Mouse (Mus musculus): Measurements from ENCODE around the gene Palm2. TPM values are rescaled to one million over a fixed set of nuclear protein-coding genes. Genes with fewer than 3 reads are reported as not detected.

Gene Palm2
- polyA plus RNA-seq, 1 experiment: not detected

DNA sequence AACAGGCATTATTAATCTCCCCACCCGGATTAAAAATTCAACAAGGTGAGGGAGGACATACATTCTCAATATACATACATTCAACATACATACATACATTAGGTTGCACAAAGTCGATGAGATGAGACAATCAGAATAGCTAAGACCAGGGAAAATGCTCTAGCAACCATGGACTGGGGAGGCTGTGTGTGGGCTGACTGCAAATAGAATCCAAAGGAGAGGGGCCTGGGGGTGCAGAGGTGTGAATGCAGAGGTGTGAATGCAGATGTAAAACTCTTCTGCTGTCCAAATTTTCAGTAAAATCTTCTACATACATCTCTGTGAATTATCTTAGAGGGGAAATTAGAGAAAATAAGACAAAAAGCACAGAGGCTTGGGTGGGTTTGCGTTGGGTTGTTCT lies 253.5 kb downstream of the Palm2 start:
- no peak for TF ChIP-seq CTCF (IDR thresholded peaks at IDR 0.05; ENCODE audit: control insufficient read depth, insufficient read depth, low read length)
- no peak for TF ChIP-seq POLR2A (IDR thresholded peaks at IDR 0.05; ENCODE audit: borderline replicate concordance, control insufficient read depth, low read depth, low read length)
- Histone ChIP-seq H3K4me1 (ENCODE audit: control insufficient read depth, insufficient read depth, low read length) (no peaks in the 10 kb centered on the region; the same call in none of the 2 replicates), H3K27ac (ENCODE audit: control insufficient read depth, insufficient read depth, low read depth, low read length, poor library complexity) (no peak overlapping the region), H3K4me3 (replicated peaks; ENCODE audit: control insufficient read depth, low read depth, low read length) (no peak overlapping the region)
- 68% methylated on average over 3 of the region's 3 CpGs for WGBS

DNA sequence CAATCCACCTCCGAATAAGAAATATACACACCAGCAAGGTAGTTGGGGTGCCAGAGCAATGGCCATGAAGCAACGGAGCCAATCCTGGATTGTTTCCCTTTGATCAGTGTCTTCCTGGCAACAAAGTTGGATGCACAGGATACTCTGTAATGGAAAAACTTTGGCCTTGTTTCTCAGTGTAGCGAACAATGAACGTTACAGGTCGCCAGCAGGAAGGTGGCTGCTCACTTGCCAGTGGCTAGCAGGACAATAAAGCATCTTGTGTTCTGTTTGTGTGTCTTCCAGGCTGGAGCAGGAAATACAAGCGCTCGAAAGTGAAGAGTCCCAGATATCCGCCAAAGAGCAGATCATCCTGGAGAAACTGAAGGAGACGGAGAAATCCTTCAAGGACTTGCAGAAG lies 254.1 kb downstream of the Palm2 start:
- H3K27ac ChIP-seq (ENCODE audit: control insufficient read depth, insufficient read depth, low read depth, low read length, poor library complexity): no peak overlapping the region
- no peak overlapping the region for H3K4me3 ChIP-seq (replicated peaks; ENCODE audit: control insufficient read depth, low read depth, low read length)
- TF ChIP-seq CTCF (IDR thresholded peaks at IDR 0.05; ENCODE audit: control insufficient read depth, insufficient read depth, low read length) (no peak), POLR2A (IDR thresholded peaks at IDR 0.05; ENCODE audit: borderline replicate concordance, control insufficient read depth, low read depth, low read length) (no peak)
- WGBS: 80% methylated on average over 9 of the region's 9 CpGs
- no peaks in the 10 kb centered on the region; the same call in 1 of the 2 replicates for H3K4me1 ChIP-seq (ENCODE audit: control insufficient read depth, insufficient read depth, low read length)

DNA sequence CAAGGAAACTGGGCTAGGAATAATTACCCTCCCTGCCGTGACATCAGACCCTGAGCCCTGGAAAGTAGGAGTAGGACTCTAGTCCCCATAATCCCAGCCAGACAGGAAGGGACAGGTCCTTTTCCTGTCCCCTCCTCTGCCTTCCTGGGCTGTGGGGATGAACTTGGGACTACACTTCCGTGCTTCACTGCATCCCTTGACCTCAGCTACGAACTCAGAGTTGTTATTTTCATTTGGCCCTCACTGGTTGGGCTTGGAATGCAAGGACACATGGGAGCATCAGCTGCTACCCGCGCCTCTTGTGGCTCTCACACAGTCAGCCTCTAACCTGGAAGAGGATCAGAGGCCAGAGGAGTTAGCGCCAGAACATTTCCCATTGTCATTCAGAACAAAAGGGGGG lies 256.0 kb downstream of the Palm2 start:
- 76% methylated on average over 6 of the region's 6 CpGs for WGBS
- H3K4me1 ChIP-seq (ENCODE audit: control insufficient read depth, insufficient read depth, low read length): no peaks in the 10 kb centered on the region
- H3K27ac ChIP-seq (ENCODE audit: control insufficient read depth, insufficient read depth, low read depth, low read length, poor library complexity): no peak overlapping the region
- no peak; the same call in 1 of the 2 replicates for TF ChIP-seq CTCF (IDR thresholded peaks at IDR 0.05; ENCODE audit: control insufficient read depth, insufficient read depth, low read length)
- TF ChIP-seq POLR2A (IDR thresholded peaks at IDR 0.05; ENCODE audit: borderline replicate concordance, control insufficient read depth, low read depth, low read length): no peak
- H3K4me3 ChIP-seq (replicated peaks; ENCODE audit: control insufficient read depth, low read depth, low read length): no peak overlapping the region

DNA sequence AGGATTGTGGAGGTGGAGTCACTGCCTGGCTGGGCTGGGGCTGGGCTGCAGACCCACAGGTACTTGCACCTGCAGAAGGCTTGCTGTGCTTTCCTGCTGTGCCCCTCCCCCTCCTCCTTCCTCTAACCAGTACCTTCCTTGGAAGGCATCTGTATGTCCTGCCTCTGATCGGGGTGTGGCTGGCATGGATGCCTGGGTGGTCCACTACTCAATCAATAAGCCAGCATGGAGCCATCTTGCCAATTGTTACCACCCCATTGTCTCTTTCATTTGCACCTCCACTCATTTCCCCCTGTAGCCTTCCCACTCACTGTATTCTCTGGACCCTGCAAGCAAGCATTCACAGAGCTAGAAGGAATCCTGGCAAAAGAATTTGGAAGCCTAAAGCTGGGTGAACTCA lies 256.8 kb downstream of the Palm2 start:
- TF ChIP-seq POLR2A (IDR thresholded peaks at IDR 0.05; ENCODE audit: borderline replicate concordance, control insufficient read depth, low read depth, low read length): no peak
- TF ChIP-seq CTCF (IDR thresholded peaks at IDR 0.05; ENCODE audit: control insufficient read depth, insufficient read depth, low read length): no peak
- Histone ChIP-seq H3K27ac (ENCODE audit: control insufficient read depth, insufficient read depth, low read depth, low read length, poor library complexity) (no peak overlapping the region), H3K4me3 (replicated peaks; ENCODE audit: control insufficient read depth, low read depth, low read length) (no peak overlapping the region), H3K4me1 (ENCODE audit: control insufficient read depth, insufficient read depth, low read length) (no peaks in the 10 kb centered on the region)
- 81% methylated on average over 1 of the region's 1 CpGs for WGBS

DNA sequence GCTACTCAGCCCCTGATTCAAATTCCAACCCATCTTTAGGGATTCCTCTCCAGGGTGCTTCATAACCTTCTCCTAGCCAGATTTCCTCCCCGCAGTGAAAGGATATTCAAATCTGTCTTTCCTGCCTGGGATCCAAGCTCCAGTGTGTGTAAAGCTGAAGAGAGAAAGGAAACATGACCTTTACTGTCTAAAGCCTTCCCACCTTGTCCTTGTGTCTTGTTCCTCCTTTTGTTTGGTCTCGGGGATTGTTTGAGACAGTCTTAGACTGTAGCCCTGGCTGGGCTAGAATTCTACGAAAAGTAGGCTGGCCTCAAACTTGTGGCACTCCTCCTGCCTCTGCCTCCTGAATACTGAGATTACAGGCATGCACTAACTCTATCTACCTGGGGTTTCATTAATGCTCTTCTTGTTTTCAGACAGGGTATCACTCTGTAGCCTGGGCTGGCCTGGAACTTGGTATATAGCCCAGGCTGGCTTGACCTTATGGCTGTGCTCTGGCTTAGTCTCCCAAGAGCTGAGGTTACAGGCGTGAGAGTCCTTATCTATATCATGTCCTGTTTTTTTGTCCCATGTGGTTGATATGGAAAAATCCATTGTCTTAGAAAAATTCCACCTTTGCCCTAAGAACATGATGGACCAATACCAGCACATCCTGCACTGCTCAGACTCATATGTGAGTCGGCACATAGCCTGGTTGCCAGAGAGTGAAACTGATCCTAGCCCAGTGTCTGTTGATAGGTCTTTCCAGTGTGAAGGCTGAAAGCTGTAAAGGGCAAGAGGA lies 260.5 kb downstream of the Palm2 start:
- Histone ChIP-seq H3K4me1 (ENCODE audit: control insufficient read depth, insufficient read depth, low read length) (no peaks in the 10 kb centered on the region), H3K27ac (ENCODE audit: control insufficient read depth, insufficient read depth, low read depth, low read length, poor library complexity) (no peak overlapping the region), H3K4me3 (replicated peaks; ENCODE audit: control insufficient read depth, low read depth, low read length) (no peak overlapping the region)
- TF ChIP-seq CTCF (IDR thresholded peaks at IDR 0.05; ENCODE audit: control insufficient read depth, insufficient read depth, low read length) (no peak), POLR2A (IDR thresholded peaks at IDR 0.05; ENCODE audit: borderline replicate concordance, control insufficient read depth, low read depth, low read length) (no peak)
- 73% methylated on average over 5 of the region's 5 CpGs for WGBS

DNA sequence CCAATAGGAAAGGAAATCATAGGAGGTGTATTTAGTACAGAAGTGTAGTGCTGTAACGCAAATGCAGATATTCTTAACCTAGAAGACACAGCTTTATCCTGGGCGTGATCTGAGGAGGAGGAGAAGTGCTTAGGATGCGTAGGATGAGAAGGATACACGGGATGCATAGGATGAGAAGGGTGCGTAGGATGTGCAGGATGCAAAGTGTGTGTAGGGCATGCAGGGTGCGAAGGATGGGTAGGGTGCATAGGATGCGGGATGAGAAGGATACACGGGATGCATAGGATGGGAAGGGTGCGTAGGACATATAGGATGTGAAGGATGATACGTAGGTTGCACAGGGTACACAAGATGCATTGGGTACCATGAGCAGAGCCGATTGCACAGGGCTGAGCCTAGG lies 262.9 kb downstream of the Palm2 start:
- 85% methylated on average over 11 of the region's 11 CpGs for WGBS
- no peaks in the 10 kb centered on the region for H3K4me1 ChIP-seq (ENCODE audit: control insufficient read depth, insufficient read depth, low read length)
- TF ChIP-seq POLR2A (IDR thresholded peaks at IDR 0.05; ENCODE audit: borderline replicate concordance, control insufficient read depth, low read depth, low read length) (no peak), CTCF (IDR thresholded peaks at IDR 0.05; ENCODE audit: control insufficient read depth, insufficient read depth, low read length) (no peak)
- H3K4me3 ChIP-seq (replicated peaks; ENCODE audit: control insufficient read depth, low read depth, low read length): no peak overlapping the region
- no peak overlapping the region for H3K27ac ChIP-seq (ENCODE audit: control insufficient read depth, insufficient read depth, low read depth, low read length, poor library complexity)

DNA sequence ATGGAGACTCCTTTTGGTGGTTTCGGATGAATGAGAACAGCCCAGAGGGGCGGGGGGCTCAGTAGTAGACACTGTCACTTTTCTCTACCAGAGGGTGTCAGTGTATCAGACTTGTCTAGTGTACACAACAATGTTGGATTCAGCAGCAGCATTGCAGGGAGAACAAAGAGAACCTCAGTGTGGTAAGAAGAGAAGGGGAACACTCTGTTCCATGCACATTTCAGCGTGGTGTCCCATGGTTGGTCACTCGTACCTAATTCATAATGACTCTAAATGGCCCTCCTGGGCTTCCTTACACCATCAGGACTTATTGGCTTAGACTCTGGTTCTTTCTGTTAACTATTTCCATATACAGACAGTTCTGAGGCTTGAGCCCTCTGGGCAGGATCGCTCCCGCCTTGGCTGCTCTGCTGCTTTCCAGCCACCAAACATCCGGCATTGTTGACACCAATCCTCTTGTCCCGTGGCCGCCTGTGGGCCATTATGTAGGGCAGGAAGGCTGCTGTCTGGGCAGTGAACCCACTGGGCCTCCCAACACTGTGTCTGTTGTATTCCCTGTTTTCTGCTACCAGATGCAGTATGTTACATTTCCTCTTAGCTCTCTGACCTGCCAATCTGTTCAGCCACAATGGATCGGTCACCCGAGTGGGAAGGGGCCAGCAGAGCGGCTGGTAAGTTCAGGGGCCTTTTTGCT lies 264.0 kb downstream of the Palm2 start:
- WGBS: 78% methylated on average over 12 of the region's 12 CpGs
- Histone ChIP-seq H3K4me1 (ENCODE audit: control insufficient read depth, insufficient read depth, low read length) (no peaks in the 10 kb centered on the region), H3K4me3 (replicated peaks; ENCODE audit: control insufficient read depth, low read depth, low read length) (no peak overlapping the region), H3K27ac (ENCODE audit: control insufficient read depth, insufficient read depth, low read depth, low read length, poor library complexity) (no peak overlapping the region)
- TF ChIP-seq POLR2A (IDR thresholded peaks at IDR 0.05; ENCODE audit: borderline replicate concordance, control insufficient read depth, low read depth, low read length) (no peak), CTCF (IDR thresholded peaks at IDR 0.05; ENCODE audit: control insufficient read depth, insufficient read depth, low read length) (no peak)

DNA sequence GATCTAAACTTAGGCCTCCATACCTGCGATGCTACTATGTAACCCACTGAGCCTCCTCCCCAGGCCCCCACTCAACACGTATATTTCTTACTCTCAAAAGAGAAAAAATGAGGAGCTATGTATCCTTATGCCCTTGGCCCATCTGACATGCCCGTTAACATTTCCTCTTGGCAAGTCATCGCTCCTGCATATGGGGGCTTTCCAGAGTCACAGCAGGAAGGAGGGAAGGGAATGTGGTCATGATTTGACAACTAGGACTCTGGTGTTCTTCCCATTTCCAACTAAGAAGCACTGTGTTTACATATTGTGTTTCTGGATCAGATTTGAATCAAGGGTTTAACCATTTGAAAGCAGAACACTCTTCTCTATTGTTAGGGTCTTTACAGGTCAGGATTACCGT lies 267.5 kb downstream of the Palm2 start:
- Histone ChIP-seq H3K4me1 (ENCODE audit: control insufficient read depth, insufficient read depth, low read length) (no peaks in the 10 kb centered on the region), H3K27ac (ENCODE audit: control insufficient read depth, insufficient read depth, low read depth, low read length, poor library complexity) (no peak overlapping the region), H3K4me3 (replicated peaks; ENCODE audit: control insufficient read depth, low read depth, low read length) (no peak overlapping the region)
- 63% methylated on average over 5 of the region's 5 CpGs for WGBS
- no peak for TF ChIP-seq CTCF (IDR thresholded peaks at IDR 0.05; ENCODE audit: control insufficient read depth, insufficient read depth, low read length)
- no peak for TF ChIP-seq POLR2A (IDR thresholded peaks at IDR 0.05; ENCODE audit: borderline replicate concordance, control insufficient read depth, low read depth, low read length)
